Mouse (Mus musculus) cerebellum, postnatal 14 days (tissue): ENCODE results near the gene Tcn2.
"Not testable (repeated sequence)": the region's sequence is repeated elsewhere in the genome, so short reads cannot be mapped to it uniquely, and the experiment has no call there.

Experiments used
- DNase-seq, 2 experiments: peaks; one replicate each; pipeline ENCODE4 v3.0.0; 2021; ENCODE audit warnings: mixed read lengths in 2 of 2

Gene Tcn2

DNA sequence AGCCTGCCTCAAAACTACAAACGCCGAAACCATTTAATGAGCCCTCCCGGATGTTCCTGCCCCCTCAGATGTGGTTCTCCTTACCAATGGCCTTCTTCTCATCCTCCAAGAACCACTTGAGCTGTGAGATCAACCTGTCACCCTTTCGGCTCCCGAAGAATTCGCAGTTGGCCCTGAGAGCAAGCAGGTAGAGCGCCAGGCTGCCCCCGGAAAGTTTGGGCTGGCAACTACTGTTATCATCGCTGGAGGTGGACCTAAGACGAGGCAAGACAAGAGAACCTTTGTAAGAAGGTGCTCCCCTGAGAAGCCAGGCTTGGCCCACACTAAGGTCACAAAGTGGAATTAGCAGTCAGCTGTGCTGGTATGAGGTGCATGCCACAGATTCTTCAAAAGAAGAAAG, 6.0 kb downstream of the Tcn2 start:
- no peak for DNase-seq

DNA sequence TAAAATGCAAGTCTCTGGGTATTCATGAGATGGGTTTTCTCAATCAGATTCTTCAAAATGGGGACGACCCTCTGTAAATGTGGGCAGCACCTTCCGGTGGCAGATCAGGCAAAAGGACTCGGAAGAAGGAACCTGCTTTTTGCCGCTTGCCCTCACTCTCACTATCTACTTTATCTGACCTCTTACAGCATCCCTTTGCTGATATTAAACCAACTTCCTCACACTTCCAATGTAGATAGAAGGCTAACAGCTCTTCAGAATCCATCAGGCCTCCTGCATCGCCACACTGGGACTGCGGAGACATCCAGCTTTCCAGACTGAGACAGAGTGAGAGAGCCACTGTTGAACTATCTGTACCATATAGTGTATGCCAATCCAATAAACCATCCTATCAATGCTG, 9.2 kb downstream of the Tcn2 start:
- DNase-seq, result no peak

DNA sequence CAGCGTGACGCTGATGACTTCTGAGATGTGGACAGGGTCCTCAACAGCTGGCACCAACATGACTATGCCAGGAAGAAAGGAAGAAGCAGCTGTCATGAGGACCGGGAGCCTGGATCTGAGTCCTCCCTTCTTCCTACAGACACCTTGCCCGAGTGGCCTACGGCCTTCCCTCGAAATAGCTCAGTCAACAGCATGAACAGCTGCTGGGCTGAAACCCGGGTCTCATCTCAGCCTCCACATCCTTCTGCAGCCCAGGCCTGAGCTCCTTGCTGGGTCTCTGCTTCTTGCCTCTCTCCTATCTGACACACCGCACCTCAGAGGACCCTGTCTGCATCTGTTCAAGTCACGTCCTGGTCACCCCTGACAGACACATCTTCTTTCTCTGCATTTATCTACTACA, 9.8 kb downstream of the Tcn2 start:
- no peak for DNase-seq

DNA sequence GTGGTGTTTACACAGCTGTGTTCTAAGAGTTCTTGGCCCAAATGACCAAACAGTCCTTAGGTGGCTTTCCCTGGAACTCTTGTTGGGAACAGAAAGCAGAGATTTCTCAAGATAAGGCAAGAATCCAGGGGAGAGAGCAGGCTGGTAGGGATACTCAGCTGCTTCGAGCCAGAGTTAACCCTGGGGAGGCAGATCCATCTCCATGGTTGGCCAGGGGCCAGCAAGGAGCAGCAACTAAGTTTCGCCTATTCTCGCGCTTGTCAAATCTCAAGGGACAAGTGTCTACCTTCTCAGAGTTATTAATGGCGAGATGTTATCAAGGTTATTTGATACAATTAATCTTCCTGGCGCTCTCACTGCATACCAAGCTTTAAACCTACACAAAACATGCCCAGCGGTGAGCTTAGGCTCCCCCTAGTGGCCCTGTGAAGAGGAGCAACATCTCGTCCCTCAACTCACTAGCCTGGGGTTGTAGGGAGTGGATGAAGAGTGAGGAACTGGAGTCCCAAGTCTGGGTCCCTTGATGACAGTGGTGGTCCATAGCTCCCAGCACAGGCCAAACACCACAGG, 10.6 kb downstream of the Tcn2 start:
- DNase-seq, result peak; percentile 76 to 79

DNA sequence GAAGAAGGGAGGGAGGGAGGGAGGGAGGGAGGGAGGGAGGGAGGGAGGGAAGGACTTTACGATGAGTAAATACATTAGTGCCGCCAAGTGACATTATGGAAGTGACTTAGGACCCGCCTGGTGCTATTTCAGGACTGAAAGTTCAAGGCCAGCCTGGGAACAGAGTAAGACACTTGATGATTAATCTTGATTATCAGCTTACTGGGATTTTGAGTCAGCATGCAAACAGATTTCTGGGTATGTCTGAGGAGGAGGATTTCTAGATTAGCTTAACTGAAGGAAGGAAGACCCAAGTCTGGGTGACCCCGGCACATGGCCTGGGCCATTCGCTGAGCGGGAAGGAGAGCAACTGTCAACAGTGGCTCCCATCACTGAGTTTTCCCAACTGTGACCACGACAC, 11.5 kb downstream of the Tcn2 start:
- no peak for DNase-seq

DNA sequence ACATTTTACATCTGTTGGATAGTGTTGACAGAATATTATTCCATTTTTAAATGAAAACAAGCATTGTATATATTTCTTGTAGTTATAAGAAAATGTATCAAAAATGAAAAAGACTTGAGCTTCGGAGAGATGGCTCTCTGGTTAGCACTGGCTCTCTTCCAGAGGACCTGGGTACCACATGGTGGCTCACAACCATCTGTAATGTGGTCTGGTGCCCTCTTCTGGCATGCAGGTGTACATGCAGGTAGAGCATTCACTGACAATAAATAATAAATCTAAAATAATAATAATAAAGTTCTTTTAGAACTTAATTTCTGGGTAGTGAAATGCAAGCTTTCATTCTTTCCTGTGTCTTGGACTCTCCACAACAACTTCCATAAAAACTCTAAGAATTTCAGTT, 13.2 kb downstream of the Tcn2 start:
- DNase-seq, result peak; percentile 70 to 76

DNA sequence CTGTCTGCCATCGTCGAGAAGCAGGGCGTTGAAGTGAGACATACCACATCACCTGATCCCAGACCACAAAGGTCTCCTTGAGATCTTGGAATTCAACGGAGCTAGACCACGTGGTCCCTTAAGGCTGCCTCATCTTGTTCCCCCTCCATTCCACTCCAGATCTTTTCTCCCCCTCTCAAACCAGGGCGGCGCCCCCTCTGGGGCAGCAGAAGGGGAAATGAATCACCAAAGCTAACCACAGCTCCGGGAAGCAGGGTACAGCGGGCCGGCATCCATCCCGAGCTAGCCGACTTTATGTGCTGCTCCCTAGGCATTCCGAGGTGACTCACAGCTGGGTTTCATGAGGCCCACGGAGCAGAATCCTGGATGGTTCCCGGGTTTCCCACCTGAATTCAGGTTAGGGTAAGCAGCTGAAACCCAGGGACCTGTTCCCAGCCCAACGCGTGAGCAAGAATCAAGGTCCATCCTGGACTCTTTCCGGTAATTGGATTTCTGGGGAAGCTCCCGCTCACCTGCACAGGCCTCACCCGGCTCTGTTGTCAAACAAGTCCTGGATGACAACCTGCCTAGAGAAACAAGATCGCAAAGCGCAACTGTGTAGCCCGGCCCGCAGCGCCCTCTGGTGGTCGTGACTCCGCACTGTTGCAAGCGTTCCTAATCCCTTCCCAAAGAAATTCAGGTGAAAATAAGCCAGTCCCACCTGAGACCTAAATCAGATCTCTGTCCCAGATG, 17.7 kb downstream of the Tcn2 start, which contains the start of gene Slc35e4:
Slc35e4 (minus strand) TSS at position 556 of the 732 bp plus-strand sequence.
- DNase-seq, result peak; percentile 95 to 98

DNA sequence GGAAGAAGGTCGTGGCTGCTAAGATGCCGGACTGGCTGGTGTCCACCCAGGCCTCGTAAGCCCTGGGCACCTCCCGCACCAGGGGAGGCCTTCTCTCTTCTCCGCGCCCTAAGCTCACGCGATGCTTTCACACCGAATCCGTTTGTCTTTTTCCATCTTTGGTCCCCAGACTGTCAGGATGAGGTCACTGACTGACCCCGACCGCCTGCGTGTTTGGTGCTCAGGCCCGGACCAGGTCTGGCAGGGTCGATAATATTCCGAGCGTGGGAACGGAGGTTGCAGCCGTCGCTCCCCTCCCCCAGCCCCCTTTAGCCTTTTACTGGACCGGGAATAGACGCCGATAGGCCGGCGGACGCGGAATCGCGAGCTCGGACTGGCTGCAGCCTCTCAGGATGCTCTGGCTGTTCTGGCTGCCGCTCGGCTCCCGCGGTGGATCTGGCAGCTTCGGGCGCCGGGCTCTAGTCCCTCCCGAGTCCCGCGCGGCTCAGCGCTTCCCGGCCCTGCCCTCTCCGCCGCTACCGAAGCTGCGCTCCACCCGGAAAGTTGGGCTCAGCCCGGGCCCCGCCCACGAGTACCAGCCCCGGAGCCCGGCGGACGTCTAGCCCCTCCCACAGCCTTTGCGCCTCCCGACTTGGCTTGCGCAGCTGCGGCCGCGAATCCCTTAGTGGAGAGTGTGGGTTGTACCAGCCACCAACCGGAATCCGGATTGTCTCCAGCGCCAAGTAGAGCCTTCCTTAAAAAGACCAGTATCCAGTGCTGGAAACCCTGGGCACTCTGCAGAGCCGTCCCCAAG, 18.4 kb downstream of the Tcn2 start:
- DNase-seq, result peak; percentile 90 to 92

DNA sequence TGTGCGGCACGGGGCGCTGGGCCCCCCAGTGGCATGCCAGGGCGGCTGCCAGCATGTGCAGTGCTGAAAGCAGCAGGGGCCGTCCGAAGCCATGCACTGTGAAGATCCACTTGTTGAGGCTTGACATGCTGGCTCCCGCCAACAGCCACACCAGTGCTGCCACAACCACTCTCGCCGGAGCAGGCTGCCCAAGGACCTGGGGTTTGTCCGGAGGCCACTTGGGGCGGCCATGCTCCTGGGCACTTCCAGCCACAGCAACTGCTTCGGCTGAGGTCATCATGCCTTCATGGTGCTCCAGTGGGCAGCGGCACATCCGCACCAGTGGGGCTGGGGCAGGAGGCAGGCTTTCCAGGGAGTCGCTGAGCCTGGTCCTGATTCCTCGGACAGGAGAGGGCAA, 19.1 kb downstream of the Tcn2 start:
- DNase-seq, result peak; percentile 51 to 60

DNA sequence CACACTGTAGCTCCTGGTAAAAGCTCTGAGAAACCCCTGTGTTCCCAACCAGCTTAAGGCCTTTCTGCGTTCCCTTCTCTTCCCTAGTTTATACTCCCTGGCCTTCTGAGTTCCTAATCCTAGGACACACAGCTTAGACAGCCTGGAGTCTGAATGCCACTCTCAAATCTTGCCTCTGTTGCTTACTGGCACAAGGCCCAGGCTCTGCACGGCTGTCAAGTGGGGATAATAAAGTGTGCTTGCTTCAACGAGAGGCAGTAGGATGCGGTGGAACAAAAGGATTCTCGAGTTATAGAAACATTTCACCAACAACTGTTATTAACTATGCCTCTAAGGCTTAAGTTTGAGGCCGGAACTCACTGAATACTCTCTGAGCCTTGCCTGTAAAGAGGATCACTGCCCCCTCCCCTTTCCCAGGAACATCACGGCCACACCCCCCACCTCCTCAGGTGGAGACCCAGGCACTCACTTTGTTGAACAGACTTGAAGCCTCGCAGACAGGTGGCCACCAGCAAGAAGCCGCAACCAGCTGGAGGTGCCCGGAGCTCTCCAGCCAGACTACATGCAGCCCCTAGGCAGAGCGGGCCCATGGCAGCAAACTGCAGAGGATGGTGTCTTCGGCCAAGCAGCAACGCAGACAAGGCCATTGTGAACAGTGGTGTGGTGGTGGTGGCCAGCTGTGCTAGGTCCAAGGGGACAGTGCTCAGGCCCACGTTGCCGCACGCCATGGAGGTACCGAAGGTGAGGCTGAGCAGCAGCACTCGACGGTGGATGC, 19.7 kb downstream of the Tcn2 start:
- peak; percentile 56 to 61 for DNase-seq

DNA sequence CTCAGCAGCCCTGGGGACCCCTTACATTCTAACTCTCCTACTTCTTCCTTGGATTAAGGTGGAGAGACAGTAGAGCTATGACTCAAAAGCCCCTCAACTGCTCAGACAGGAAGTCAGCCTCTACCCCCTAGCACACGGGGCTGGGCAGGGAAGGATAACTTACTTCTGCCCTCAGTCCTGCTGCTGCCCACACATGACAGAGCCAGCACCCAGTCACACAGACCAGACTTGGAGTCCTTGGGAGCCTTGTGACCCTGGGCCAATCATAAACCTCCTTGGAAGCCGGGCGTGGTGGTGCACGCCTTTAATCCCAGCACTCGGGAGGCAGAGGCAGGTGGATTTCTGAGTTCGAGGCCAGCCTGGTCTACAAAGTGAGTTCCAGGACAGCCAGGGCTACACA, 20.5 kb downstream of the Tcn2 start:
- DNase-seq, result not testable (repeated sequence)

DNA sequence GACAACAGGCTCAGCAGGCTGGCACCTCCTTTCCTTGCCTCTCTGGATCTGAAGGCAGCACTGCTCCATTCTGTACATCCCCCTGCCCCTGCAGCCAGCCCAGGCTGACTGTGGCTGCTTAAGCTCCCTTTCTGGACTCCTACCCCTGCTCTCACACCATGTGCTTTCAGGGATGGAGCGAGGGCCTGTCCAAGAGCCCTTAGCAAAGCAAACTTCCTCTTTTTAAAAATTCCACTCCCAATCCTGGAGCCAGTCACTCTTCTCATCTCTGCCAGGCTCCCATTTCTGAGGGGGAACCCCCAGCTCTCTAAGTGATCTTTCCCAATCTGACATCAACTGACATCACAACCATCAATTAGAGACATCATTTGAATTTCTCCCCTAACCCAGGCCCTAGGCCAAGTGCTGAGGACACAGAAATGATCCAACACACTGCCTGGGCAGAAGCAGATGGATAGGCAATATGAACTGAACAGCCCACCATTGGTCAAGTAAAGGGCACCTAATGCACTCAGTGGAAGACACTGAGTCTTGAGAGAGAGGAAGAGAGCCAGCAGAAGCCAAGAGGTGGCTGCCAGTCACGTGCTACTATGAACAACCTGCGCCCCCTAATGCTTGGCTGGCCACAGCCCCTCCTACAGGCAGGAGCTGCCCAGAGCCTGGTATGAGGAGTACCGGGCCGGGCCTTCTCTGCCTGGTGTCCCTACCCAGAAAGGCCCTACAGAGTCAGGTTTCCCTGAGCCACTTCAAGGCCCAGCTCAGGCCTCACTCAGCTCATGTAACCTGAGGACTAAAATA, 21.2 kb downstream of the Tcn2 start:
- DNase-seq, result peak; percentile 55 to 57

DNA sequence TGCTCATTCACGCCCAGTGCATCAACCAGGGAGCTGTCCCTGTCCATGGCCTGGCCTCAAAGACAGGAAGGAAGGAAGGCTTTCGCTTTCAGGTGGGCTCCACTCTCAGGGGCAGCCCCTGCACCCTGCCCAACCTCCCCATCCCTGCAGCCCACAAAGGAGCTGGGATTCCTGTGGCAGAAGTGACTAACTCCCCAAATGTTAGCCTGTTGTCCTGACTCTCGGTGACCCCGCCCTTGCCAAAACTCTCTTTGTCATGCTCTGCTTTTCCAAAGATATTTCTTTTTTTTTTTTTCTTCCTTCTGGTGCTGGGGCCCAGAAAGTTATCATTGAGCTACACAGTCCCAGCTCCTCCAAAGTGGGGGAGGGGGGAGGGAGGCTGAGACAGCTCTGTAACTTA, 22.7 kb downstream of the Tcn2 start:
- DNase-seq, result no peak

DNA sequence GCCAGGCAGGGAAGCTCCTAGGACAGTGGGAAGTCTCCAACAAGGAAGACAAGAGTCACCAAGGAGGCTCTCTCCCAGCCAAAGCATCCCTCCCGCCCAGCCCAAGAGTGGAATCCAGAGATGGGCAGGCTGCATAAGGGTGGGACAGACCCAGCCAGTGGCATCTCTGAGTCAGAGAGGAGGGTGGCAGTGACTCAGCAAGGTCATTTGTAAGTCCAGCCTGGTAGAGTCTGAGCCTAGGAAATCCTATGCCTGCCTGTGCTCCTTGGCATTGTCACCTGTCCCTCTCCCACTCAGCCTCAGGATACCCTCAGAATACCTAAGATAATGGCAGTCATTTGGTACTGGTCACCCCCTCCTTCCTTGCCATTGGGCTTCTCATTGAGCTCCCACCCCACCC, 26.5 kb downstream of the Tcn2 start:
- DNase-seq, result no peak

DNA sequence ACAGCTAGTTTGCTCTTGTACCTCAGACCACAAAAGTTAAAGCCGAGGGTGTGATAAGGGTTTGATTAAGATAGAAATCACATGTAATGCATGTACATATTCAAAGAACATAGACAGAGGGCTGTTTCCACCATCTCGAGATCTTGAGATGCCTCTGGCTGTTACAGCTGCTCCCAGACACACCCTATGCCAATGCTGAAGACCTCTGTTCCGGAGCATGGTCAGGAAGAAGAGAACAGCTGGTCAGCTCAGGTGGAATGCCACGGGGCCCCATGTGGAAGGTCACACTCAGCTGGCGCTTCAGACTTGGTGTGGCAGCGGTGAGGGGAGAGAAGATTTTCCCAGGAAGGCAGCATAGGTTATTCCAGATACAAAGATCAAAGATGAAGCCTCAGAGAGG, 27.3 kb downstream of the Tcn2 start:
- no peak for DNase-seq

DNA sequence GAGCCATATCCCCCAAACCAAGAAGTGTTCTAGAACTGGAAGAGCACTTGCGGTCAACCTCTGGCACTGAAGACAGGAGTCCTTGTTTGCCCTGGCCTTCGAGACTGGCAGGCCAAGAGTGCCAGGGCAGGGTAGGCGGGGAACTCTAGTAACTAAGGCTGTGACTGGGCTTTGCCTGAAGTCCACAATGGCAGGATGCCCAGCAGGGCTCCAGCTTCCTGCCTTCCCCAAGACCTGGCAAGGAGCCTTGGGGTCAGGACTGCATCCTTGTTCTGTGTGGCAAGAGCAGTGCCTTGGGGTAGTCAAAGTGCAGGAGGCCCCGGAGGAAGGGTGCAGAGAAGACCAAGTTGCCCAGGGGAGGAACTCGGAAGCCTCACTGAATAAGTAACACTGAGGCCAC, 28.9 kb downstream of the Tcn2 start:
- DNase-seq, result peak; percentile 45 to 65

DNA sequence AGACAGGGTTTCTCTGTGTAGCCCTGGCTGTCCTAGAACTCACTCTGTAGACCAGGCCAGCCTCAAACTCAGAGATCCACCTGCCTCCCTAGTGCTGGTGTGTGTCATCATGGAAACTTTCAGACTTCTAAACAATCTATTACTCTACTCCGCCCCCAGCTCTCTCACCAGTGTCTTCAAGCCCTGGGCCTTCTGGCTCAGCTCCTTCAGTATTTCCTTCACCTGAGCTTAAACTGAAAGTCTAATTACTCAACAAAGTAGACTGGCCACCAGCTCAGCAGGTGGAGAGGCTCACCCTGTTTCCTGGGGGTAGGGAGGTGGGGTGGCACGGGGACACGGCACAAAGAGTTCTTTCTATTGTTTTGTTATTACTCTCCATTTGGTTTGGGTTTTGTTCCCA, 29.4 kb downstream of the Tcn2 start:
- no peak for DNase-seq

DNA sequence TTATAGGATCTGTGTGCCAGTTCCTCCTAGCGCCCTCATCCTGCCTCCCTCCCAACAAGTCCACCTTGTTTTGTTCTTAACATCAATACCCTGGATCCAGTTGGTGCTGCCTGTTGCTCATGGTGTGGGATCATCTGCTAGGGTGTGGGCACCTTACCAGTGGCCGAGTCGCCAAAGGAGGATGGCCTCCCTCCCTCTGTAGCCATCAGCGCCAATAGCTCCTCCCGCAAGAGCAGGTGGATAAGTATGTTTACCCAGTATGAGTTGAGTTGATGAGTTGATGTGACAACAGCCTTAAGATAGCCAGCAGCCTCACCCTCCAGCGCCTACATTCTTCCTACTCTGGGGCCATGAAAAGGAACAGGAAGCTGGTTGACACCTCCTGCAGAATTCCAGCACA, 31.7 kb downstream of the Tcn2 start:
- no peak for DNase-seq

DNA sequence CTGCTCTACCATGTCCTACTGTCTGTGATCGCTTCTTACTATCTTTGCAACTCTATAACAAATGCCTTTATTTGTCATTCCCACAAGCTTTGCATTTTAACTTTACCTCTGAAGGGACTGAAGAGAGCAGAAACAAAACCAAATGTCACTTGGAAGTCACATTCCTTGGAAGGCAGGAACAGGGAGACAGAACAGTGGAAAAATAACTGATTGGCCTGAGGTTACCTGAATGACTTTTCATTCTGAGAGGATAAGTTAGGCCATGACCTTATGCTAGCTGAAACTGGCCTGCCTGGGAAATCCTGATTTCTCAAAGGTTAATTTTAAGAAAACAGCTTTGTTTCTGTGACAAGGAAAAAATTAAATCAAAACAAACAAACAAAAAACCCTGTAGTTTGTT, 36.0 kb downstream of the Tcn2 start:
- DNase-seq, result no peak

DNA sequence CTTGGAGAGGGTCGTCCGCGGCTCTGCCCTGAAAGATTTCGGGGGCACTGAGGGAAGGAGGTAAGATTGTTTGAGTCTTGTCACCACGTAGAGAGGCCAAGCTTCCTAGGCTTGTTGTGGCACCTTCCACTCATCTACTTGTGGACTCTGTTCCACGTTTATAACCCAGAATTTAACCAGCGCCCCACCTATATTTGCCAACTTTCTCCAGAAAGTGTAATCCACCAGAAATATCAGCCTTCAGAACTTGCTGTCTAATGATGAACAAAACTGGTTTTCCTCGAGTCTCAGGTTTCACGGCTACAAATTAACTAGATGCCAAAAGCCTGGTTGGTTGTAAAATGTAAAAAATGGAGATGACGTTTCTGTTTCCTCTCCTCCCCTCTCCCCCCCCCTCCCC, 36.5 kb downstream of the Tcn2 start:
- no peak for DNase-seq

DNA sequence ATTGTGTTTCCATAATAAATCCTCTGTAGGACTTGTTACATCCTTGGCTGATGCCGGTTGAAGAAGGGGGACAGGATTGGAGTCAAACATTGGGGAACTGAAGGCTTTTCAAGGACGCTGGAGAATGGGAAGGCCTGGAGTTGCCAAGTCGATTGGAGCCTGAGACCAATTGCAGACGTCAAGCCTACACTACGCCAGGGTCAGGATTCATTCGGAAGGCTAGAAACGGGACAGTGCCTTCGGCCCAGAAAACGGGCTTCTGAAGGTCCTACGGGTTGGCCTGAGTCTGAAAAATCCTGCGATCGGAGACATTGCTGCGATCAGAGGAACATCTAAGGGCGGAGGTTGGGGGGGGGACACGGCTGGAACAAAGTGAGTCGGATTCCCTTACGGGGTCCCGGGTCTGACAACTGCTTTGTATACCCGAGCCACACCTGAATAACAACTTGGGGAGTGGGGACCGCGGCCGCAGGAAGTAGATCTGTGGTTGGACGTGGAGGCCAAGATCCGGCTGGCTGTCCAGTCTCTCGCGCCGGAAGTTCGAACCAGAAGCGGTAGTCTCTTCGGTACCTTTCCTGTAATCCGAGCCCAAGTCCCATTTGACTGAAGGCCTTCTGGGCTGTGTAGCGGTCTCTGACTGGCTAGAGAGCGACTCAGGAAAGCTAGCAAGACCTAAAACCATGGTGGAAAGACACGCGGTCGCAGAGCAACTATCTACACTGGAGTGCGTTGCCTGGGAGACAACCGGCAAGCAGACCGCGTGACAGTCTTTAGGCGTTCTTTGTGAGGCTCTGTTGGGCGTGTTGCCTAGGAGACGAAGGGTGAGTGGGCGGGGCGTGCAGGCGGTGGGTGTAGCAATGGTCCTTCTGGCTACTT, 37.3 kb downstream of the Tcn2 start, which contains the start of the genes 4921536K21Rik and Dusp18:
4921536K21Rik (minus strand) TSS at position 693 of the 876 bp plus-strand sequence.
Dusp18 (plus strand) TSS at position 835 of the 876 bp plus-strand sequence.
- peak; percentile 87 to 92 for DNase-seq
